Comparison of ENCODE assay signal across 8 mouse cellular contexts in genomic region chr9:103111621-103112470, GRCm38 (mm10). TPM values are rescaled to one million over a fixed set of nuclear protein-coding genes. Genes with fewer than 3 reads are reported as not detected.
DNase-seq lines count a peak whose midpoint lies in the region; ATAC-seq lines count a peak whose summit lies in the region.

TSS of gene Rab6b (plus strand) at chr9:103111787.

- WGBS in kidney, embryonic 16.5 days, result under 1% methylated on average over 34 of the region's 81 CpGs
- under 1% methylated on average over 50 of the region's 81 CpGs for whole genome bisulfite sequencing in liver, embryonic 11.5 days

- peak within 1 kb of the TSS; percentile 82 for H3K9ac ChIP-seq in kidney, embryonic 16.5 days (replicated peaks; ENCODE audit: low read length)
- H3K9ac ChIP-seq in liver, embryonic 11.5 days (ENCODE audit: low read depth, low read length), result peak within 1 kb of the TSS; percentile 44

- H3K27me3 ChIP-seq in kidney, embryonic 16.5 days (ENCODE audit: insufficient read depth, low read length), result peaks cover 41% of the 10 kb centered on the region
- H3K27me3 ChIP-seq in liver, embryonic 11.5 days (replicated peaks; ENCODE audit: control insufficient read depth, insufficient read depth, low read length), result peaks cover 54% of the 10 kb centered on the region

- H3K36me3 ChIP-seq in kidney, embryonic 16.5 days (ENCODE audit: insufficient read depth, low read length), result no peaks in the 10 kb centered on the region
- no peaks in the 10 kb centered on the region for H3K36me3 ChIP-seq in liver, embryonic 11.5 days (ENCODE audit: control insufficient read depth, insufficient read depth, low read length)

- peak within 1 kb of the TSS; percentile 67 for H3K4me3 ChIP-seq in kidney, embryonic 16.5 days (ENCODE audit: low read length)
- peak within 1 kb of the TSS; percentile 62 for H3K4me3 ChIP-seq in liver, embryonic 11.5 days (ENCODE audit: low read depth, low read length)

- H3K27ac ChIP-seq in kidney, embryonic 16.5 days (ENCODE audit: low read length), result no peak within 1 kb of the TSS
- H3K27ac ChIP-seq in liver, embryonic 11.5 days (ENCODE audit: low read depth, low read length), result no peak within 1 kb of the TSS

- H3K4me2 ChIP-seq in kidney, embryonic 16.5 days (replicated peaks; ENCODE audit: low read depth, low read length), result peak within 1 kb of the TSS; percentile 97
- H3K4me2 ChIP-seq in liver, embryonic 11.5 days, result peak within 1 kb of the TSS; percentile 90

- ATAC-seq in kidney, embryonic 16.5 days (ENCODE audit: low FRiP score, low TSS enrichment), result peak; percentile 58
- peak; percentile 46 for ATAC-seq in liver, embryonic 11.5 days (replicated peaks; ENCODE audit: low FRiP score)

- no peaks in the 10 kb centered on the region for H3K9me3 ChIP-seq in kidney, embryonic 16.5 days (ENCODE audit: low read length)
- no peaks in the 10 kb centered on the region for H3K9me3 ChIP-seq in liver, embryonic 11.5 days (ENCODE audit: control insufficient read depth, low read length)

- peaks cover 29% of the 10 kb centered on the region for H3K4me1 ChIP-seq in kidney, embryonic 16.5 days (ENCODE audit: insufficient read depth, low read length)
- H3K4me1 ChIP-seq in liver, embryonic 11.5 days (replicated peaks; ENCODE audit: control insufficient read depth, insufficient read depth, low read length), result peaks cover 11% of the 10 kb centered on the region

- peak; percentile 29 for DNase-seq in ovary, postnatal 14 days (ENCODE audit: low spot score)
- no peak for DNase-seq in ovary, postnatal 10 days (ENCODE audit: low spot score)
- peak; percentile 79 to 87 for DNase-seq in cerebellum, postnatal 36 days
- DNase-seq in gastrocnemius, postnatal 25 days, result peak; percentile 26
- DNase-seq in liver, embryonic 11.5 days (ENCODE audit: low spot score), result peak; percentile 54
- peak; percentile 66 for DNase-seq in neural tube, embryonic 10.5 days (ENCODE audit: extremely low spot score, low spot score)
- peak; percentile 39 for DNase-seq in thymus, postnatal 14 days

RNA-seq across cellular contexts. Expression of gene Rab6b, which starts in this region (rescaled TPM):
- total RNA-seq in gastrocnemius, postnatal 25 days (2021), result under 1 TPM; 0.61 to 0.72 TPM
- polyA plus RNA-seq in kidney, embryonic 16.5 days (2015; fragmentation: Nextera tagmentation; extraction: Ambion mirVana), result 5.2 and 6.1 TPM in 2 replicates
- polyA plus RNA-seq in liver, embryonic 11.5 days (2014; fragmentation: Nextera tagmentation; extraction: Ambion mirVana), result 0.44 and 0.45 TPM in 2 replicates

Comparison
In these comparisons a context has a peak if more than half of its experiments do, and no peak if none do; other contexts are left out.
1. Peak in DNase-seq in gastrocnemius, postnatal 25 days; RNA of the gene not detected or under 1 TPM.
2. Peak in DNase-seq, ATAC-seq, H3K4me3 ChIP-seq, H3K9ac ChIP-seq and H3K4me2 ChIP-seq in liver, embryonic 11.5 days; RNA of the gene not detected or under 1 TPM.